Mouse (Mus musculus) heart, embryonic 16.5 days (tissue): ENCODE data around the gene Alppl2. TPM values are rescaled to one million over a fixed set of nuclear protein-coding genes. Genes with fewer than 3 reads are reported as not detected.
A peak's percentile ranks its signal among the peaks of the same experiment; 100 is the strongest.

Experiments
- ATAC-seq: fragments of 200-750 bp; cut with Nextera tagmentation; replicated peaks from 2 replicates; pipeline ENCODE4 v1.8.0; 2017; ENCODE audit warnings: moderate number of reproducible peaks; ENCODE audit not compliant: insufficient read depth, low FRiP score; ENCODE audit errors: extremely low read depth
- H3K27ac ChIP-seq: fragments of 300-500 bp; sonication (generic); 2 replicates; pipeline ENCODE4 v1.5.1; 2014; ENCODE audit warnings: mild to moderate bottlenecking, low read length, control low read depth, moderate library complexity
- H3K27me3 ChIP-seq: fragments of 300-500 bp; sonication (generic); 2 replicates; pipeline ENCODE4 v1.6.1; 2014; ENCODE audit warnings: low read length, mixed read lengths; ENCODE audit not compliant: control insufficient read depth, insufficient read depth
- H3K36me3 ChIP-seq: fragments of 300-500 bp; sonication (generic); 2 replicates; pipeline ENCODE4 v1.6.1; 2014; ENCODE audit not compliant: control insufficient read depth, insufficient read depth
- H3K4me1 ChIP-seq: fragments of 300-500 bp; sonication (generic); 2 replicates; pipeline ENCODE4 v1.6.1; 2014; ENCODE audit warnings: low read length, mixed read lengths; ENCODE audit not compliant: control insufficient read depth, insufficient read depth
- H3K4me2 ChIP-seq: fragments of 300-500 bp; sonication (generic); 2 replicates; pipeline ENCODE4 v1.6.1; 2014; ENCODE audit warnings: low read depth, mild to moderate bottlenecking, control low read depth, low read length
- H3K4me3 ChIP-seq: fragments of 300-500 bp; sonication (generic); 2 replicates; pipeline ENCODE4 v1.5.1; 2014; ENCODE audit warnings: mild to moderate bottlenecking, control low read depth, low read length
- H3K9ac ChIP-seq: fragments of 300-500 bp; sonication (generic); 2 replicates; pipeline ENCODE4 v1.6.1; 2014; ENCODE audit warnings: low read length, control low read depth
- H3K9me3 ChIP-seq: fragments of 300-500 bp; sonication (generic); replicated peaks from 2 replicates; pipeline ENCODE4 v1.6.1; 2016; ENCODE audit warnings: low read length; ENCODE audit not compliant: control insufficient read depth
- WGBS: fragments of 180-500 bp; shearing (Covaris S2); extraction: QIAGEN DNeasy Blood & Tissue Kit; methylation state at CpG from one replicate; pipeline ENCODE4 v1.1.7; 2014; 5-methylcytosine and 5-hydroxymethylcytosine counted together
- polyA plus RNA-seq: library from polyadenylated mRNA; unstranded; fragments of >200 nt; fragmentation: Nextera tagmentation; extraction: Ambion mirVana; gene quantifications from 2 replicates; pipeline ENCODE4 v1.2.1, GENCODE M21; 2015

The Alppl2 gene
- polyA plus RNA-seq = not detected in 2 replicates

DNA sequence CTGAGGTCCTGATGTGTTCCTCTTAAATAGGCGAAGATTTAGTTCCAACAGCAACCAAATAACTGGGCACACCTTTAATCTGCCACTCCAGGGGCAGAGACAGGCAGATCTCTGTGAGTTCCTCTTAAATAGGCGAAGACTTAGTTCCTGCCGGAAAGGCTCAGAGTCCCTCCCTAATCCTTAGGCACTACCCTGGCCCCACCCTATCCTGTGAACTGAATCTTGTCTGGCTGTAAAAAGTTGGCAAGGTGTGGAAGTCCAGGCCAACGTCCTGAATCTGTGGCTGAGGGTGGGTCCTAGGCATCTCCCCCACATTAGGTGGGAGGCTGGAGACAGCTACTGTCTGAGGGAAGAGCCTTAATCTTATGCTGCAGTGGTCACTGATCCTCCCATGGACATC is at the start of gene Alppl2:
Gene Alppl2 (minus strand): TSS at position 101 of the 400 bp plus-strand sequence.
- no peak within 1 kb of the TSS for H3K27ac ChIP-seq
- no peaks in the 10 kb centered on the region for H3K36me3 ChIP-seq
- H3K9ac ChIP-seq = no peak within 1 kb of the TSS
- ATAC-seq = no peak
- no peak within 1 kb of the TSS for H3K4me3 ChIP-seq
- no peak within 1 kb of the TSS for H3K4me2 ChIP-seq
- no peaks in the 10 kb centered on the region for H3K9me3 ChIP-seq
- H3K27me3 ChIP-seq = no peaks in the 10 kb centered on the region
- H3K4me1 ChIP-seq = no peaks in the 10 kb centered on the region
- WGBS = 69% methylated on average over 4 of the region's 4 CpGs

DNA sequence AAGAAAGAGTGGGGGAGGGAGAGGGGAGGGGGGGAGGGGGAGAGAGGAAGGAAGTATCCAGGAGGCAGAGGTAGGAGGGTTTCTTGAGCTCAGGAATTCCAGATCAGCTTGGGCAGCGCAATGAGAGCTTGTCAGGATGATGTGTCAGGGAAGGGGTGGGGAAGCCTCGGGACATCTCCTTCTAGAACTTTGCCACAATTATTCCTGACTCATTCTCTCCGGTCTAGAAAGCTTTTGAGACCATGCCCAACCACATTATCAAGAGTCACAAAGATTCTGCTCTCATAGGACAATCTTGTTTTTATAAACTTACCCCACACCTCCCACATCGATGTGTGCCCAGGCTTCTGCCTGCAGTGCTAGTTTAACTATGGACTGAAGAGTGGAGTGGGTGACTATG is 42.1 kb upstream of the Alppl2 start:
- Histone ChIP-seq H3K9me3 (no peaks in the 10 kb centered on the region), H3K9ac (no peak overlapping the region), H3K27me3 (peaks cover 26% of the 10 kb centered on the region), H3K4me2 (no peak overlapping the region), H3K4me1 (no peaks in the 10 kb centered on the region), H3K4me3 (no peak overlapping the region), H3K36me3 (no peaks in the 10 kb centered on the region), H3K27ac (no peak overlapping the region)
- no peak for ATAC-seq
- 64% methylated on average over 4 of the region's 4 CpGs for WGBS

DNA sequence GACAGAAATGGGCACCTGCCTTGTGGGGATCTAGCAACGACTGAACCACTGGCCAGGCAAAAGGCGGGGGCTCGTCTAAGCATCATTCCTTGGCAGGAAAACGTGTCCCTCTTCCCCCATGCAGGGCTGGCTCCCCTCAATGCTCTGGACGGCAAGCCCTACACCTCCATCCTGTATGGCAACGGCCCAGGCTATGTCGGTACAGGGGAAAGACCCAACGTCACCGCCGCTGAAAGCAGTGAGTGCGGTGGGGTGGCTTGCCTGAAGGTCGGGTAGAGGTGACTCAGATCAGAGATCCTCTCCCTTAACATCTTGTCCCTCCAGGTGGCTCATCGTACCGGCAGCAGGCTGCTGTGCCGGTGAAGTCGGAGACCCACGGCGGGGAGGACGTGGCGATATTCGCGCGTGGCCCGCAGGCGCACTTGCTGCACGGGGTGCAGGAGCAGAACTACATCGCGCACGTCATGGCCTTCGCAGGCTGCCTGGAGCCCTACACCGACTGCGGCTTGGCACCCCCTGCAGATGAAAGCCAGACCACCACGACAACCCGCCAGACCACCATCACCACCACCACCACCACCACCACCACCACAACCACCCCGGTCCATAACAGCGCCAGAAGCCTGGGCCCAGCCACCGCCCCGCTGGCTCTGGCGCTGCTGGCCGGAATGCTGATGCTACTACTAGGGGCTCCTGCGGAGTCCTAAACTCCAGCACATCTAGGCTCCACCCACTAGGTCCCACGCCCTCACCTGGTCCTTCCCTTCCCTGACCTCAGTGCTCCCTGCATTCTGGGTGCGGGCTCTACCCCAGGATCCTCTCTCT is 37.7 kb upstream of the Alppl2 start:
- H3K9me3 ChIP-seq = no peaks in the 10 kb centered on the region
- peaks cover 33% of the 10 kb centered on the region for H3K27me3 ChIP-seq
- WGBS = 10% methylated on average over 41 of the region's 43 CpGs
- no peak overlapping the region for H3K27ac ChIP-seq
- no peaks in the 10 kb centered on the region for H3K4me1 ChIP-seq
- ATAC-seq = no peak
- no peaks in the 10 kb centered on the region for H3K36me3 ChIP-seq
- H3K9ac ChIP-seq = peak overlapping the region; percentile 15; the same call in 1 of the 2 replicates
- peak overlapping the region; percentile 50 for H3K4me2 ChIP-seq
- H3K4me3 ChIP-seq = peak overlapping the region; percentile 33

DNA sequence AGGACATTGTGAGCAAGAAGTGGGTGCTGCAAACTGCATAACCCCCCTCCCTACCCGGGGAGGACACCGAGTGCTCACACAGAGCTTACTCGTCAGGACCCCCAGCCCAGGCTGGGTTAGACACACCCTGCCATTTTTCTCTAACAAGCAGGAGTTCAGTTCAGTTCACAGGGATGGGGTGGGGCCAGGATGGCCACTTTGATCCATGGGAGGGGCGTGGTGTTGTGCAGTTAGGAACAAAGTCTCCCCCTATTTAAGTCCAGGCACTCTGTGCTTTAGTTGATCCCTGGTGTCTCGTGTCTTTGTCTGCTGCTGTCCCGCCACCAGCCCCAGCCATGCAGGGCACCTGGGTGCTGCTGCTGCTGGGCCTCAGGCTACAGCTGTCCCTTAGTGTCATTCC is 34.9 kb upstream of the Alppl2 start, which contains the start of gene Akp3:
Gene Akp3 (plus strand): TSS at position 301 of the 400 bp plus-strand sequence.
- Histone ChIP-seq H3K4me1 (no peaks in the 10 kb centered on the region), H3K27ac (no peak within 1 kb of the TSS), H3K9me3 (no peaks in the 10 kb centered on the region), H3K27me3 (peaks cover 33% of the 10 kb centered on the region), H3K36me3 (no peaks in the 10 kb centered on the region), H3K9ac (no peak within 1 kb of the TSS), H3K4me2 (no peak within 1 kb of the TSS), H3K4me3 (no peak within 1 kb of the TSS)
- WGBS = 83% methylated on average over 6 of the region's 6 CpGs
- no peak for ATAC-seq

DNA sequence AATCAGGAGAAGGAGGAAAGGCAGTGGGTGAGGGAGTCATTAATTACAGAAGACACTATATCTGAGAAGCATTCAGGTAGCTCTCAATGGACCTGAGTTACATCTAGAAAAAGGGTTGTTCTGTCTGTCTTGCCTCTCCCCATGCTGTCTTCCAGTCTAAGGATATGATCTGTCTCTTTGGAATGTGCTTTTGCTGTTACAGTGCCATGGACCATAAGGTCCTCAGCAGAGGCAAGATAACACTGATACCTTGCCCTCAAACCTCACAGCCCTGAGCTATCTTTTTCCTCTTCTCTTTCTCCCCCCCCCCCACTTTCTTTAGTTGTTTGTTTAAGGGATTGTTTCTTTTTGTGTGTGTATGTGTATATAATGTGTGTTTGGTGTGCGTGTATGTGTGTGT is 25.1 kb upstream of the Alppl2 start:
- H3K9me3 ChIP-seq = no peaks in the 10 kb centered on the region
- no peak overlapping the region for H3K9ac ChIP-seq
- no peak overlapping the region for H3K27ac ChIP-seq
- no peak overlapping the region for H3K4me3 ChIP-seq
- no peak for ATAC-seq
- 74% methylated on average over 1 of the region's 1 CpGs for WGBS
- H3K27me3 ChIP-seq = no peaks in the 10 kb centered on the region
- no peaks in the 10 kb centered on the region for H3K36me3 ChIP-seq
- no peaks in the 10 kb centered on the region for H3K4me1 ChIP-seq
- H3K4me2 ChIP-seq = no peak overlapping the region

DNA sequence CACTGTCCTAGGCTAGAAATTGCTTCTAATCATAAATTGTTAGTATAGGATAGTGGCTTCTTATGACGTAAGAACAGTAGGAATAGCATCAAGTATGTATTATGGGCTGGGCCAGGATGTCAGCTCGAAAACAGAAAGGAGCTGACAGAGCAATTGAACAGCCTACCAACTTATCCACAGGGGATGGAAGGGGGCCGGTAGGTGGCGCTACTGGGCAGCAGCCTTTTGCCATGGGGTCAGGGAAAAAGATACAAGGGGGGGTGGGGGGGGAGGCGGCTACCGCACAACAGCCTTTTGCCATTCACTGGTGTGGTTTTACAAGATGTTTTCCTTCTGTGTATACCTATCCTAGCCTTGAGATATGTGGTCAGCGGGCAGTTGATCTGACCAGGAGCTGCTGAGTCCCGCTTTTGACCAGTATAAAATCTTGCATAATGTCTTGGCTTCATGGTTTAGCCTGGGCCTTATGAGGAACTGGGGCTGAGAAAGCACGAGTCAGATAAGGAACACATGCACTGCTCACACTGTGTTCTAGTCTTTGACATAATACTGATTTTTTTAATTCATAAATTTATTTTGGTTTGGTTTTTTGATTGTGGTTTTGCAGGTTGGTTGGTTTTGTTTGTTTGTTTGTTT is 22.1 kb upstream of the Alppl2 start:
- H3K9me3 ChIP-seq = no peaks in the 10 kb centered on the region
- H3K27ac ChIP-seq = no peak overlapping the region
- no peaks in the 10 kb centered on the region for H3K36me3 ChIP-seq
- H3K27me3 ChIP-seq = no peaks in the 10 kb centered on the region
- H3K4me3 ChIP-seq = no peak overlapping the region
- 34% methylated on average over 9 of the region's 9 CpGs for WGBS
- no peak overlapping the region for H3K9ac ChIP-seq
- ATAC-seq = no peak
- no peak overlapping the region for H3K4me2 ChIP-seq
- H3K4me1 ChIP-seq = no peaks in the 10 kb centered on the region

DNA sequence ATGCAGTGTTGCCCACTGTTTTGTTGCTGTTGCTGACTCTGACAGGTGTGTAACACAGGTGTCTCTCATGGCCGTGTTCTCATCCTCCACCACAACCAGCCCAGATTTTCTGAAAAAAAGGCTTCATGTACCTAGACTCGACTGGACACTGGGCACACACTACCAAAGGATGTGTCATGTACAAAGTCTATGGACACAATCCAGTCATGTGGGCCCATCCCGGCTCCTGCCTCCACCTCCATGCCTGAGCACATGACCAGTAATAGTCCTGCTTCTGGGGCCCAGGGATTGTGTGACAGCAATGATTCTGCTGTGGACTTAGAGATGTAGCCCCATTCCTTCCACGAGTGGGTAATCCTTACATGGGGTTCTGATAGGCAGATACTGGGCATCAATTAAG is 18.8 kb upstream of the Alppl2 start:
- no peak overlapping the region for H3K4me3 ChIP-seq
- no peak for ATAC-seq
- no peaks in the 10 kb centered on the region for H3K36me3 ChIP-seq
- H3K4me2 ChIP-seq = no peak overlapping the region
- no peak overlapping the region for H3K9ac ChIP-seq
- no peak overlapping the region for H3K27ac ChIP-seq
- H3K27me3 ChIP-seq = no peaks in the 10 kb centered on the region
- no peaks in the 10 kb centered on the region for H3K9me3 ChIP-seq
- H3K4me1 ChIP-seq = no peaks in the 10 kb centered on the region
- 73% methylated on average over 4 of the region's 4 CpGs for WGBS

DNA sequence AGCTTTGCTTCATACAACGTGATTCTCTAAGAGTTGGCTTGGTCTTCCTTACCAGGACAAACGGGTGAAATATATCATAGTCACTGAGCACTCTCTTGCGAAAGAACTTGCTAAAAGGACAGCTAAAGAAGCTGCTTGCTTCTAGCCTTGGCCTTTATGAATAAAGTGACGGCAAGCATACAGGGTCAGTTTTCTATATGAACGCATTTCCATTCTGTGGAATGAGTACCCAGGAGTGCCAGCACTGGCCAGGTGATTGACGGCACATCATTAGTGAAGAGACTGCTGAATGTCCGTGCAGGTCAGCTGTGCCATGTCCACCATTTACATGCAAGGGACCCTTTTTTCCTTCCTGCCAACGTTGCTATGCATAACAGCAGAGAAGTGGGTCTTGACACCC is 16.8 kb upstream of the Alppl2 start:
- H3K4me2 ChIP-seq = no peak overlapping the region
- no peaks in the 10 kb centered on the region for H3K27me3 ChIP-seq
- no peak overlapping the region for H3K4me3 ChIP-seq
- H3K4me1 ChIP-seq = no peaks in the 10 kb centered on the region
- WGBS = 74% methylated on average over 8 of the region's 8 CpGs
- H3K9me3 ChIP-seq = no peaks in the 10 kb centered on the region
- no peak overlapping the region for H3K27ac ChIP-seq
- no peak for ATAC-seq
- no peaks in the 10 kb centered on the region for H3K36me3 ChIP-seq
- no peak overlapping the region for H3K9ac ChIP-seq

DNA sequence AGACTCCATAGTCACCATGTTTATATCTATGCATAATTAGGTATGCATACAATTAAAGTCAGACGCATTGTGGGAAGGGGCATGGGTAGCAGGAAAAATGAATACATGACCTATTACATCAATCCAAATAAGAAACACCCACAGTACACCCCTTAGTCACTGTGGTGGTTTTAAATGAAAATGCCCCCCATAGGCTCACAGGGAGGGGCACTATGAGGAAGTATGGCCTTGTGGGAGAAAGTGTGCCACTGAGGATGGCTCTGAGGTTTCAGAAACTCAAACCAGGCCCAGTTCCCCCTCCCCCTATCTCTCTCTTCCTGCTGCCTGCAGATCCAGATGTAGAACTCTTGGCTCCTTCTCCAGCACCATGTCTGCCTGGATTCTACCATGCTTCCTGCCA is 14.2 kb upstream of the Alppl2 start:
- Histone ChIP-seq H3K9me3 (no peaks in the 10 kb centered on the region), H3K9ac (no peak overlapping the region), H3K4me2 (no peak overlapping the region), H3K27me3 (0 out of 2 replicates have a peak, but pooled peaks cover 7% of the 10 kb centered on the region), H3K4me1 (no peaks in the 10 kb centered on the region), H3K4me3 (no peak overlapping the region), H3K27ac (no peak overlapping the region), H3K36me3 (no peaks in the 10 kb centered on the region)
- 78% methylated on average over 1 of the region's 1 CpGs for WGBS
- ATAC-seq = no peak
